Mouse (Mus musculus): ENCODE measurements around the gene Nagpa. TPM values are rescaled to one million over a fixed set of nuclear protein-coding genes. Genes with fewer than 3 reads are reported as not detected.

Nagpa gene
- polyA plus RNA-seq (2014; fragmentation: Nextera tagmentation; extraction: Ambion mirVana): 12.4 and 17.0 TPM in 2 replicates

GRCm38 (mm10) chr16:5203668-5204433, at the start of gene Nagpa:
TSS of gene Nagpa (minus strand) at chr16:5204012.
- H3K36me3 ChIP-seq (ENCODE audit: control insufficient read depth, insufficient read depth, low read length): peaks cover 4% of the 10 kb centered on the region; the same call in 1 of the 2 replicates
- H3K9ac ChIP-seq (ENCODE audit: low read depth, low read length): peak within 1 kb of the TSS; percentile 69
- H3K4me1 ChIP-seq (ENCODE audit: control insufficient read depth, insufficient read depth, low read length): 0 out of 2 replicates have a peak, but pooled peaks cover 3% of the 10 kb centered on the region
- peak within 1 kb of the TSS; percentile 91 for H3K4me3 ChIP-seq (ENCODE audit: low read length)
- peak; percentile 89 for ATAC-seq (ENCODE audit: low FRiP score, low TSS enrichment)
- no peaks in the 10 kb centered on the region for H3K9me3 ChIP-seq (ENCODE audit: control insufficient read depth, low read length)
- peaks cover 5% of the 10 kb centered on the region; the same call in 1 of the 2 replicates for H3K27me3 ChIP-seq (ENCODE audit: control insufficient read depth, insufficient read depth, low read length)
- H3K4me2 ChIP-seq (replicated peaks; ENCODE audit: low read depth, low read length): peak within 1 kb of the TSS; percentile 98
- WGBS: 5% methylated on average over 40 of the region's 40 CpGs
- H3K27ac ChIP-seq (ENCODE audit: low read depth, low read length): no peak within 1 kb of the TSS

- Histone ChIP-seq H3K9me3 (ENCODE audit: control insufficient read depth, low read length) (no peaks in the 10 kb centered on the region), H3K4me3 (ENCODE audit: low read length) (no peak overlapping the region), H3K9ac (ENCODE audit: low read depth, low read length) (no peak overlapping the region), H3K27ac (ENCODE audit: low read depth, low read length) (no peak overlapping the region), H3K4me2 (replicated peaks; ENCODE audit: low read depth, low read length) (no peak overlapping the region), H3K36me3 (ENCODE audit: control insufficient read depth, insufficient read depth, low read length) (peaks cover 33% of the 10 kb centered on the region), H3K27me3 (ENCODE audit: control insufficient read depth, insufficient read depth, low read length) (no peaks in the 10 kb centered on the region), H3K4me1 (ENCODE audit: control insufficient read depth, insufficient read depth, low read length) (peaks cover 5% of the 10 kb centered on the region)
- WGBS: 89% methylated on average over 2 of the region's 2 CpGs
- no peak for ATAC-seq (ENCODE audit: low FRiP score, low TSS enrichment)
Observed at GRCm38 (mm10) chr16:5252260-5252659, 48.4 kb upstream of the Nagpa start.

- Histone ChIP-seq H3K27ac (ENCODE audit: low read depth, low read length) (no peak overlapping the region), H3K4me2 (replicated peaks; ENCODE audit: low read depth, low read length) (no peak overlapping the region), H3K9ac (ENCODE audit: low read depth, low read length) (no peak overlapping the region), H3K9me3 (ENCODE audit: control insufficient read depth, low read length) (no peaks in the 10 kb centered on the region), H3K27me3 (ENCODE audit: control insufficient read depth, insufficient read depth, low read length) (no peaks in the 10 kb centered on the region), H3K4me3 (ENCODE audit: low read length) (no peak overlapping the region), H3K4me1 (ENCODE audit: control insufficient read depth, insufficient read depth, low read length) (peaks cover 5% of the 10 kb centered on the region), H3K36me3 (ENCODE audit: control insufficient read depth, insufficient read depth, low read length) (peaks cover 41% of the 10 kb centered on the region)
- no peak for ATAC-seq (ENCODE audit: low FRiP score, low TSS enrichment)
- 83% methylated on average over 3 of the region's 3 CpGs for WGBS
Observed at GRCm38 (mm10) chr16:5250891-5251290, 47.1 kb upstream of the Nagpa start.

- WGBS: 39% methylated on average over 7 of the region's 7 CpGs
Observed at GRCm38 (mm10) chr16:5244411-5244810, 40.6 kb upstream of the Nagpa start.

GRCm38 (mm10) chr16:5242882-5243281, 39.1 kb upstream of the Nagpa start:
- H3K27ac ChIP-seq (ENCODE audit: low read depth, low read length): no peak overlapping the region
- no peaks in the 10 kb centered on the region for H3K4me1 ChIP-seq (ENCODE audit: control insufficient read depth, insufficient read depth, low read length)
- ATAC-seq (ENCODE audit: low FRiP score, low TSS enrichment): no peak
- H3K27me3 ChIP-seq (ENCODE audit: control insufficient read depth, insufficient read depth, low read length): no peaks in the 10 kb centered on the region
- WGBS: 97% methylated on average over 6 of the region's 6 CpGs
- H3K9me3 ChIP-seq (ENCODE audit: control insufficient read depth, low read length): no peaks in the 10 kb centered on the region
- H3K9ac ChIP-seq (ENCODE audit: low read depth, low read length): no peak overlapping the region
- peaks cover 58% of the 10 kb centered on the region for H3K36me3 ChIP-seq (ENCODE audit: control insufficient read depth, insufficient read depth, low read length)
- H3K4me3 ChIP-seq (ENCODE audit: low read length): no peak overlapping the region
- H3K4me2 ChIP-seq (replicated peaks; ENCODE audit: low read depth, low read length): no peak overlapping the region

More at GRCm38 (mm10) chr16:5244411-5244810, 40.6 kb upstream of the Nagpa start:
- no peaks in the 10 kb centered on the region for H3K9me3 ChIP-seq (ENCODE audit: control insufficient read depth, low read length)
- H3K27me3 ChIP-seq (ENCODE audit: control insufficient read depth, insufficient read depth, low read length): no peaks in the 10 kb centered on the region
- peaks cover 64% of the 10 kb centered on the region for H3K36me3 ChIP-seq (ENCODE audit: control insufficient read depth, insufficient read depth, low read length)
- no peak overlapping the region for H3K4me2 ChIP-seq (replicated peaks; ENCODE audit: low read depth, low read length)
- 0 out of 2 replicates have a peak, but pooled peaks have one; percentile 70 for ATAC-seq (ENCODE audit: low FRiP score, low TSS enrichment)
- H3K4me1 ChIP-seq (ENCODE audit: control insufficient read depth, insufficient read depth, low read length): no peaks in the 10 kb centered on the region
- H3K4me3 ChIP-seq (ENCODE audit: low read length): no peak overlapping the region
- H3K27ac ChIP-seq (ENCODE audit: low read depth, low read length): no peak overlapping the region
- no peak overlapping the region for H3K9ac ChIP-seq (ENCODE audit: low read depth, low read length)

GRCm38 (mm10) chr16:5242355-5242754, 38.5 kb upstream of the Nagpa start:
- Histone ChIP-seq H3K4me2 (replicated peaks; ENCODE audit: low read depth, low read length) (no peak overlapping the region), H3K9ac (ENCODE audit: low read depth, low read length) (no peak overlapping the region), H3K4me3 (ENCODE audit: low read length) (no peak overlapping the region), H3K9me3 (ENCODE audit: control insufficient read depth, low read length) (no peaks in the 10 kb centered on the region), H3K4me1 (ENCODE audit: control insufficient read depth, insufficient read depth, low read length) (no peaks in the 10 kb centered on the region), H3K36me3 (ENCODE audit: control insufficient read depth, insufficient read depth, low read length) (peaks cover 58% of the 10 kb centered on the region), H3K27ac (ENCODE audit: low read depth, low read length) (no peak overlapping the region), H3K27me3 (ENCODE audit: control insufficient read depth, insufficient read depth, low read length) (no peaks in the 10 kb centered on the region)
- WGBS: 84% methylated on average over 4 of the region's 4 CpGs
- ATAC-seq (ENCODE audit: low FRiP score, low TSS enrichment): no peak

GRCm38 (mm10) chr16:5233418-5234313, 29.9 kb upstream of the Nagpa start, which contains the start of gene Alg1:
TSS of gene Alg1 (plus strand) at chr16:5233621.
- H3K27ac ChIP-seq (ENCODE audit: low read depth, low read length): peak within 1 kb of the TSS; percentile 7; the same call in 1 of the 2 replicates
- peak; percentile 97 for ATAC-seq (ENCODE audit: low FRiP score, low TSS enrichment)
- H3K4me3 ChIP-seq (ENCODE audit: low read length): peak within 1 kb of the TSS; percentile 79
- no peaks in the 10 kb centered on the region for H3K27me3 ChIP-seq (ENCODE audit: control insufficient read depth, insufficient read depth, low read length)
- 0 out of 2 replicates have a peak, but pooled peaks cover 5% of the 10 kb centered on the region for H3K36me3 ChIP-seq (ENCODE audit: control insufficient read depth, insufficient read depth, low read length)
- H3K9ac ChIP-seq (ENCODE audit: low read depth, low read length): peak within 1 kb of the TSS; percentile 67
- H3K4me1 ChIP-seq (ENCODE audit: control insufficient read depth, insufficient read depth, low read length): no peaks in the 10 kb centered on the region
- peak within 1 kb of the TSS; percentile 78 for H3K4me2 ChIP-seq (replicated peaks; ENCODE audit: low read depth, low read length)
- H3K9me3 ChIP-seq (ENCODE audit: control insufficient read depth, low read length): no peaks in the 10 kb centered on the region
- WGBS: 2% methylated on average over 47 of the region's 47 CpGs

- ATAC-seq (ENCODE audit: low FRiP score, low TSS enrichment): peak; percentile 51; the same call in 1 of the 2 replicates
- H3K27me3 ChIP-seq (ENCODE audit: control insufficient read depth, insufficient read depth, low read length): no peaks in the 10 kb centered on the region
- H3K4me2 ChIP-seq (replicated peaks; ENCODE audit: low read depth, low read length): peak overlapping the region; percentile 5
- H3K9ac ChIP-seq (ENCODE audit: low read depth, low read length): no peak overlapping the region
- peak overlapping the region; percentile 79 for H3K4me3 ChIP-seq (ENCODE audit: low read length)
- no peaks in the 10 kb centered on the region for H3K9me3 ChIP-seq (ENCODE audit: control insufficient read depth, low read length)
- H3K4me1 ChIP-seq (ENCODE audit: control insufficient read depth, insufficient read depth, low read length): no peaks in the 10 kb centered on the region
- 0 out of 2 replicates have a peak, but pooled peaks cover 3% of the 10 kb centered on the region for H3K36me3 ChIP-seq (ENCODE audit: control insufficient read depth, insufficient read depth, low read length)
- 72% methylated on average over 4 of the region's 4 CpGs for WGBS
- no peak overlapping the region; the same call in 1 of the 2 replicates for H3K27ac ChIP-seq (ENCODE audit: low read depth, low read length)
Observed at GRCm38 (mm10) chr16:5232982-5233381, 29.2 kb upstream of the Nagpa start.

Measured in kidney, embryonic 14.5 days (tissue).